Mouse (Mus musculus) forebrain, embryonic 15.5 days (tissue): ENCODE measurements at regions not wholly inside any gene's neighbourhood (a gene's known extent, or its start where the extent isn't known, plus 50 kb on each side); places are given as distances from the start of the nearest gene placed in this dataset.

Experiments
- ATAC-seq: fragments of 200-750 bp; cut with Nextera tagmentation; replicated peaks from 2 replicates; pipeline ENCODE4 v1.8.0; 2017; ENCODE audit warnings: mild to moderate bottlenecking, moderate TSS enrichment, moderate library complexity
- H3K27ac ChIP-seq: fragments of 300-500 bp; sonication (generic); replicated peaks from 2 replicates; pipeline ENCODE4 v1.5.1; 2015; ENCODE audit warnings: mild to moderate bottlenecking, inconsistent platforms
- H3K27me3 ChIP-seq: fragments of 300-500 bp; sonication (generic); 2 replicates; pipeline ENCODE4 v1.6.1; 2015; ENCODE audit warnings: inconsistent platforms
- H3K36me3 ChIP-seq: fragments of 300-500 bp; sonication (generic); 2 replicates; pipeline ENCODE4 v1.6.1; 2015; ENCODE audit warnings: mild to moderate bottlenecking, inconsistent platforms
- H3K4me1 ChIP-seq: fragments of 300-500 bp; sonication (generic); 2 replicates; pipeline ENCODE4 v1.6.1; 2015; ENCODE audit warnings: inconsistent platforms
- H3K4me2 ChIP-seq: fragments of 300-500 bp; sonication (generic); replicated peaks from 2 replicates; pipeline ENCODE4 v1.6.1; 2015; ENCODE audit warnings: mild to moderate bottlenecking, inconsistent platforms
- H3K4me3 ChIP-seq: fragments of 300-500 bp; sonication (generic); 2 replicates; pipeline ENCODE4 v1.5.1; 2015; ENCODE audit warnings: mild to moderate bottlenecking, inconsistent platforms
- H3K9ac ChIP-seq: fragments of 300-500 bp; sonication (generic); replicated peaks from 2 replicates; pipeline ENCODE4 v1.6.1; 2015; ENCODE audit warnings: mild to moderate bottlenecking, inconsistent platforms
- H3K9me3 ChIP-seq: fragments of 300-500 bp; sonication (generic); 2 replicates; pipeline ENCODE4 v1.6.1; 2016; ENCODE audit warnings: inconsistent platforms
- WGBS: fragments of 180-500 bp; shearing (Covaris S2); methylation state at CpG from one replicate; pipeline ENCODE4 v1.1.7; 2015; ENCODE audit warnings: mixed read lengths; 5-methylcytosine and 5-hydroxymethylcytosine counted together

DNA sequence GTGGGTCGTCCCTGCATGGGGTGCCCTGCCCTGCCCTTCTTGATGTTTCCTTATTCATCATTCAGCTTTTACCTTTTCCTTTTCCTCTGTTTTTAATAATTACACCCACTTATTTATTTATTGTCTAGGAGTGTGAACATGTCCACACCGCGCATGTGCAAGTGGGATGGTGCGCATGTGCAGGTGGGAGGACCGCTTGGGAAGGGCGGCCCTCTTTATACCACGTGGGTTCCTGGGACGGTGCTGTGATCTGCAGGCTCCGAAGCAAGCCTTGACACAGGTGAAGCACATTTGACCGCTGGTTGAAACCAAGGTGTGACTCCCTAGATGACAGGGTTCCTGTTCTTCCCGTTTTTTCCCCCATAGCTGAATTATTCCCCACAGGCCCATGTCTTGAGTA lies 60.0 kb downstream of the Syf2 start:
- Histone ChIP-seq H3K9me3 (no peaks in the 10 kb centered on the region), H3K9ac (no peak overlapping the region), H3K4me3 (no peak overlapping the region), H3K27ac (no peak overlapping the region), H3K4me2 (no peak overlapping the region), H3K36me3 (no peaks in the 10 kb centered on the region), H3K4me1 (no peaks in the 10 kb centered on the region), H3K27me3 (no peaks in the 10 kb centered on the region)
- ATAC-seq: no peak
- 90% methylated on average over 11 of the region's 11 CpGs for WGBS

DNA sequence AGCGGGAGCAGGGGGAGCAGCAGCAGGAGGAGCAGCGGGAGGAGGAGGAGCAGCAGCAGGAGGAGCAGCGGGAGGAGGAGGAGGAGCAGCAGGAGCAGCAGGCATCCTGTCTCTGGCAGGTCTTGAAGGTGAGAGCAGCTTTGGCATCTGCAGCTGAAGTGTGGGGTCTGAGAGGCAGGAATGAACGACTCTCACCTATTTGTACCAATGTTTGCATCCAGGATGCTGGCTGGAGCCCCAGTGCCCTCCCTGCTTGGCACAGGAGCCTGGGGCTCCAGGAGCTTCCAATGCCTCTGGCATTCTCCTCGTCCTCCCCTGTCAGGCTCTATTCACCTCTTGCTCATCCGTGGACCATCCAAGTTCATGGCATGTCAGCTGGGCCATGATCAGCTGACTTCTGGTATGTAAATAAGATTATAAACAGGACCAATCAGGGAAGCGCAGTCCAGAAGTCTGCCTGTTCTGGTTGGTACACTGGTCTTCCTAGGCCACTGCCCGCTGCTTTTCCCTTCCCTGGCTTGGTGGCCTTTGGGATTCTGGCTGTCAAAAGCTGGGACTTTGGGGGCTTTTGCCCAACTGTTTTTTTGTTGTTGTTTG lies 62.9 kb downstream of the Syf2 start:
- no peak overlapping the region for H3K27ac ChIP-seq
- no peaks in the 10 kb centered on the region for H3K9me3 ChIP-seq
- no peak for ATAC-seq
- no peak overlapping the region for H3K4me2 ChIP-seq
- 65% methylated on average over 8 of the region's 8 CpGs for WGBS
- no peaks in the 10 kb centered on the region for H3K27me3 ChIP-seq
- H3K4me1 ChIP-seq: peaks cover 2% of the 10 kb centered on the region
- no peak overlapping the region for H3K4me3 ChIP-seq
- no peaks in the 10 kb centered on the region for H3K36me3 ChIP-seq
- no peak overlapping the region for H3K9ac ChIP-seq

DNA sequence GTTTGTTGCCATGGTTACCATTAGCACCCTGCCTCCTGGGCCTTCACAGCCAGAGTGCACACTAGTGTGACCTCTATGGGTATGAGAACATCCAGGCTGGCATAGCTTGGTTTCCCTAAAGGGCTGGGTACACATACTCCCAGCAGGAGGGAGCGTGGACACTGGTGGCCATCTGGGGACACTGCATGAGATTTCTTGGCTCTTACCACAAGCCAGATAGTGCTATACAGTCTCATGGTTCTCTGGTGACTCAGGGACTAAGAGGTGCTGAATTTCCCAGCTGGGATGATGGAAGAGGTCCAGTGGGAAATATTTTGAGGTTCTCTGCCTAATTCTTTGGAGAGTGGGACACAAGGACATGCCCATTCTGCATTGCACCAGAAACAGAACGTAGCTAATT lies 63.5 kb downstream of the Syf2 start:
- Histone ChIP-seq H3K4me3 (no peak overlapping the region), H3K4me2 (no peak overlapping the region), H3K27ac (no peak overlapping the region; the same call in 1 of the 2 replicates), H3K4me1 (peaks cover 8% of the 10 kb centered on the region), H3K9me3 (no peaks in the 10 kb centered on the region), H3K36me3 (no peaks in the 10 kb centered on the region), H3K9ac (no peak overlapping the region), H3K27me3 (no peaks in the 10 kb centered on the region)
- no peak for ATAC-seq
- WGBS: 79% methylated on average over 2 of the region's 2 CpGs

DNA sequence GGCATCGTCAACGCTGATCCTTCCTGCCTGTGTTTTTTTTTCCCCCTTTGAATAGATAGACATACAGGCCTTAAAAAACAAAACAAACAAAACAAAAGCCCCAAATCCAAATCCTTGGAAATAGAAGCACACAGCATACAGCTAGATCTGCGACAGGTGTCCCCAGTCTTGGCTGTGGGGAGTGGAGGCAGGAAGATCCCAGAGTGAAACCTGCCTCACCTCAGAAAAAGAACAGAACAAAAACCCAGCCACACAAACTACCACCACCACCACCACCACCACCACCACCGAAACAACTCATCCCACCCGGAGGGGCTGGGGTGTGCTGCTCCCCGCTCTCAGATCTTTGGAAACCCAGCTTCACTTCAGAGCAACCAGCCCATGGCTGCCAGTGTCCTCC lies 64.0 kb downstream of the Syf2 start:
- H3K27ac ChIP-seq: no peak overlapping the region; the same call in 1 of the 2 replicates
- 88% methylated on average over 6 of the region's 6 CpGs for WGBS
- no peak for ATAC-seq

DNA sequence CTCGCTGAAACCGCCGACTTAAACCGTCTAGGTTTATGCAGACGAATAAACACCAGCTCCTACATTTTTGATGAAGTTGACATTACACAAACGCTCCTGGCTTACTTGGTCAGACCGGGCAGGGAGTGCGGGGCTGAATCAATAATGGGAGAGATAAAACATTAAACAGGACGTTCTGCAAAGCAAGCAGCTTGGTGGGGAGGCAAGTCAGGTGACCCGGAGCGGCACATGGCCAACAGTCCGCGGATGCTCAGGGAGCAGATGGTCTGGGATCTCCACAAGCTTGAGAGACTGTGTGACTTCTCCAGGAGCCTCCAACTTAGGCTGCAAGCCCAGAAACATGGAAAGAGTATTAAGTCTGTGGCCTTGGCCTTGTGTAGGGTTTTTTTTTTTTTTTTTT lies 64.4 kb downstream of the Syf2 start:
- H3K9ac ChIP-seq: no peak overlapping the region
- 71% methylated on average over 13 of the region's 13 CpGs for WGBS
- no peaks in the 10 kb centered on the region for H3K27me3 ChIP-seq
- no peaks in the 10 kb centered on the region for H3K36me3 ChIP-seq
- no peak overlapping the region for H3K4me2 ChIP-seq
- H3K27ac ChIP-seq: no peak overlapping the region
- no peaks in the 10 kb centered on the region for H3K9me3 ChIP-seq
- H3K4me3 ChIP-seq: no peak overlapping the region
- peaks cover 12% of the 10 kb centered on the region for H3K4me1 ChIP-seq
- no peak for ATAC-seq

More for the DNA sequence above, 64.0 kb downstream of the Syf2 start:
- peaks cover 12% of the 10 kb centered on the region for H3K4me1 ChIP-seq
- no peaks in the 10 kb centered on the region for H3K27me3 ChIP-seq
- H3K36me3 ChIP-seq: no peaks in the 10 kb centered on the region
- no peak overlapping the region for H3K4me2 ChIP-seq
- no peak overlapping the region for H3K9ac ChIP-seq
- no peak overlapping the region for H3K4me3 ChIP-seq
- H3K9me3 ChIP-seq: no peaks in the 10 kb centered on the region

DNA sequence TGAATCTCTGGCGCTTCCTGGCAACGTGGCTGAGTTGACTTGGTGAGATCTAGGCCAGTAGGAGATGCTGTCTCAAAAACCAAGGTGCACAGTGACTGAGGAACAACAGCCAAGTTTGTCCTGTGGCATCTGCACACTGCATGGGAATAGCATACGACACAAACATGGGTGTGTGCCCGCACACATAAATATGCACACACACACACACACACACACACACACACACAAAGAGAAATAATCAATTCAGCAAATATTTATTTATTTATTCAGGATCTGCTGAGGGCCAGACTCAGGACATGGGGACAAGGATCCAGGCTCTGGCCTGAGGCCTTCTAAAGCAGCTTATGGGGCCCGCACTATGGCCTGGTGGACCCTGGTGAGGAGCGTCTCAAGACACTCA lies 65.4 kb downstream of the Syf2 start:
- Histone ChIP-seq H3K9me3 (no peaks in the 10 kb centered on the region), H3K4me3 (no peak overlapping the region), H3K4me1 (peaks cover 12% of the 10 kb centered on the region), H3K27me3 (no peaks in the 10 kb centered on the region), H3K9ac (no peak overlapping the region), H3K4me2 (no peak overlapping the region), H3K27ac (no peak overlapping the region), H3K36me3 (no peaks in the 10 kb centered on the region)
- 92% methylated on average over 6 of the region's 6 CpGs for WGBS
- no peak for ATAC-seq

DNA sequence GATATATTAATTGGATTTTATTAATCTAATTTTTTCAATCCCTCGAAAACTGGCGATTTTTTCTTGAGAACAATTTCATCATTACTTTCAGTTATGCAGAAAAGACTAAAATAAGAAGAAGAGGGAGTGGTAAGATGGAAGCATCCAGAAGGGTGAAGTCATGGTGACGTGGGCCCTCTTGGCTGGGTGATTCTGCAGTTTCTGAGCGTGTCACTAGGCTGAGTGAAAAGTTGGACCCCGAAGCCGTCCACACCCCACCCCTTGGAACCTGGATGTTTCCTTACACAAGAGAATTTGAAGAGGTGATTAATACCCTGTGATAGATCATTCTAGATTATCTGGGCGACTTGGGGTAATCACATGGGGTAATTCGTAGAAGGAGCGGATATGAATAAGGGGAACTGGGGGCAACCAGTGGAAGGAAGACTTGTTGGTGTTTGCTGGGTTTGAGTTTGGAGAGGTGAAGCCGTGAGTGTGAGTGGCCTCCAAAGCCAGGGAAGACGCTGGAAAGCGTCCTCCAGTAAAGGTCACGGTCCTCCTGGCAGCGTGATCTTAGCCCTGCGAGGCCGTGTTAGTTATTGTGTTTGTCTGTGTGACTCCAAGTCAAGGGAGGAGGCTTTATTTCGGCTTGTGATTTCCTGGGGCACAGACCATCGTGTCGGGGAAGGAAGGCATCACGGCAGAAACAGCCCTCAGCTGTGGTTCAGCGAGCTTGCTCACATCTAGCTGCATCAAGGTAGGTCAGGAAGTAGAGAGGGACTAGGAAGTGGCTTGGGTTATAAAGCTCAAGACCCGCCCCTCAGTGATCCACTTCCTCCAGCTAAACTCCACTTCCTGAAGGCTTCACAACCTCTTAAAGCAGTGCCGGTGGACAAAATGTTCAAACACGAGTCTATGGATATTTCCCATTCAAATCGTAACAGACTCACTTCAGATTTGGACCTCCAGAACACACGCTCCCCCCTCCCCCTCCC lies 67.0 kb downstream of the Syf2 start:
- WGBS: 91% methylated on average over 26 of the region's 26 CpGs
- Histone ChIP-seq H3K27me3 (no peaks in the 10 kb centered on the region), H3K9ac (no peak overlapping the region), H3K9me3 (no peaks in the 10 kb centered on the region), H3K4me2 (no peak overlapping the region), H3K36me3 (no peaks in the 10 kb centered on the region), H3K4me1 (peaks cover 19% of the 10 kb centered on the region), H3K4me3 (no peak overlapping the region), H3K27ac (no peak overlapping the region)
- ATAC-seq: no peak

DNA sequence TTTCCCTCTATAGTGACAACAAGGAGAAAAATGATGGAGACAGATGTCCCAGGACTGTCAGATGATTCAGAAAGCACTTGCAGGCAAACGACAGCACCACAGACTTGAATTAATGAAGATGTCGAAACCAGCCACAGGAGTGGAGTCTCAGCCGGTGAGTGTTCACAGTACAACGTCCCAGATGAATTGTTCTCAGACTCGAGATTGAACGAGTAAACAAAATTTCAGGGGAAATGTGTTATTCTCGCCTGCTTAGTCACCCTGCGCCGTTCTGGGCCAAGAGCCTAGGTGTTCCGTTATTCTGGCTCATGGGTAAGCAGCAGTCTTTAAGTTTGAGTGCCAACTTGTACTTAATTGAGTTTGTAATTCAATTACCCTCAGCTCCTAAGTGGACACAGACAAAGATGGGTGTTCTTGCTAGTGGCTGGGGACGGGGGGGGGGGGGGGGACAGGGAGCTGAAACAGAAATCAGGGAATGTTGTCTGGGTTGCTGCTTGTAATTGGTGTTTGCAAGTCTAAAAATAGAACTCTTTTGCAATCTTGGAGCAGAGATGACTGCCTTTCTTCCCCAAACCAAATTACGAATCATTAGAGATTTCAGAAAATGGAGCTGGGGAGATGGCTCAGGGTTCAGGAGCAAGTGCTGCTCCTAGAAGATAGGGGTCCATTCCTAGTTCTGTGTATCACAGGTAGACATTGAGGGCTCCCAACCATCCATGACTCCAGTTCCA lies 68.4 kb downstream of the Syf2 start:
- Histone ChIP-seq H3K4me2 (no peak overlapping the region), H3K27me3 (no peaks in the 10 kb centered on the region), H3K9me3 (no peaks in the 10 kb centered on the region), H3K4me1 (peaks cover 20% of the 10 kb centered on the region), H3K27ac (peak overlapping the region; percentile 37; the same call in 1 of the 2 replicates), H3K4me3 (no peak overlapping the region), H3K36me3 (no peaks in the 10 kb centered on the region), H3K9ac (no peak overlapping the region)
- ATAC-seq: no peak
- WGBS: 23% methylated on average over 12 of the region's 12 CpGs

DNA sequence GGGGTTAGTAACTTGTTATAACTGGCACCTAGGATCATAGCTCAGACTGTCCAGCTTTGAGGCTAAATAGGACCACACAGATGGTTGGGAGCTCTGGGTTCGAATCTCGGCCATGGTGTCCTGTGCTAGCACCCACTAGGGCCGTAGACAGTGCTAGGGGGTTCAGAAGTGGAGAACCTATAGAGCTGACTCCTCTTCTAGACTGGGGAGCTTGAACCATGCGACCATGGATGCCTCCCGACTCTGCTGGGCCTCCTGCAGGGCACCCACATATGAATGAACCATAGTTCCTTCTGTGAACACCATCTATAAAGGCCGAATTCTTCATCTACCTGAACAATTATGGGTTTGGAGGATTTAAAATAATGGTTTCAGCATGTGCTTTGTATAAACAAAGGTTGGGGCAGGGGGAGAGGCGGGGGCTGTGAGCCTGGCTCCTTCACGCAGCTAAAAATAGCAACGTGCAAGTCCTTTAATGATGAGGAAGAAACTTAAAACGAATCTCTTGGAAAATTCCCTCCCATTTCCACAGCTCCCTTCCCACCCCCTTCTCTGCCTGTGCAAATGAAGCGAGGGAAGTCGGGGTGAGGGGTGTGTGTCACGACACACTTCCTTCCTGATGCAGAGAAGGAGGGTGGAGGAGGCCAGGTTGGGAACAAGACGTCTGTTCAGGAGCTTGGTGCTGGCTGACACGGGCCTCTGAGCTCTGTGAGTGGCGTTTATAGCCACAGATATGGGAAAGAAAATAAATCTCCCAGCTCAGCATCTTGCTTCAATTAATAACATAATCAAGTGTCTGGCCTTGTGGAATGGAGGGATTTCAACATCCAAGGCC lies 71.6 kb downstream of the Syf2 start:
- WGBS: 60% methylated on average over 16 of the region's 16 CpGs

DNA sequence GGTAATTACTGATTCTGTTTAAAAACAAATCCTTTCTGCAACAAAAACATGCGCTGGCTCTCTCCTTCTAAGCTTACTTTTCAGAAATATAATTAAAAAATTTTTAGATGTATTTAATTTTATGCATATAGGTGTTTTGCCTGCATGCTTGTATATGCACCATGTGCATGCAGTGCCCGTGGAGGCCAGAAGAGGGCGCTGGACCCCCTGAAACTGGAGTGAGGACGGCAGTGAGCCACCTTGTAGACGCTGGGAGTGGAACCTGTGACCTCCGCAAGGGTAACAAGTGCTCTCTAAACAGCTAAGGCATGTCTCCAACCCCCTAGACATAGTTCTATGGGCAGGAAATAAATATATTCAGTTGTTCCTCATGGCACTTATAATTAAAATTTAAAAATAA lies 80.7 kb downstream of the Syf2 start:
- Histone ChIP-seq H3K9ac (no peak overlapping the region), H3K4me1 (no peaks in the 10 kb centered on the region), H3K4me2 (no peak overlapping the region), H3K4me3 (no peak overlapping the region), H3K27me3 (no peaks in the 10 kb centered on the region), H3K36me3 (no peaks in the 10 kb centered on the region), H3K9me3 (no peaks in the 10 kb centered on the region), H3K27ac (no peak overlapping the region)
- 79% methylated on average over 6 of the region's 6 CpGs for WGBS
- ATAC-seq: no peak

More for the DNA sequence above, 71.6 kb downstream of the Syf2 start:
- Histone ChIP-seq H3K9me3 (no peaks in the 10 kb centered on the region), H3K27me3 (no peaks in the 10 kb centered on the region), H3K4me1 (peaks cover 20% of the 10 kb centered on the region), H3K27ac (no peak overlapping the region), H3K9ac (no peak overlapping the region), H3K4me3 (no peak overlapping the region), H3K36me3 (no peaks in the 10 kb centered on the region), H3K4me2 (no peak overlapping the region)
- ATAC-seq: no peak

DNA sequence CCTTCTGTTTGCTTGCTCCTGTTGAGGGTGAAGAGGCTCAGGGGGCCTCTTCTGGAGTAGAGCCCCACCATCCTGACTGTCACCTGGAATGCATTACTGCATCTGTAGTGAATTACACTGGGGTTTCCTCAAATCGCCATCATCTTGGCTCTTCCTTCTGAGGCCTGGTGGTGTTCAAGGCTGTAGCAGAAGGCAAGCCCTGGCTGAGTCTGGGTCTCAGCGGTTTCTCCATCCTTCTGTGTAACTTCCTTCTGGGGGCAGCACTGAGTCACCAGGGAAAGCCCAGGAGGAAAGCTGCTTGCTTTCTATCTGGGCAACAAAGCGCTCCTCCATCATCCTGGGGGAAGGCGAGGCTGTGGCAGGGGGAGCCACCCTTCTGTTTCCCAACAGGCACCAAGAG lies 82.2 kb downstream of the Syf2 start:
- no peaks in the 10 kb centered on the region for H3K4me1 ChIP-seq
- no peaks in the 10 kb centered on the region for H3K9me3 ChIP-seq
- WGBS: 68% methylated on average over 4 of the region's 4 CpGs
- no peak overlapping the region for H3K9ac ChIP-seq
- H3K36me3 ChIP-seq: no peaks in the 10 kb centered on the region
- no peaks in the 10 kb centered on the region for H3K27me3 ChIP-seq
- no peak overlapping the region for H3K4me2 ChIP-seq
- no peak overlapping the region for H3K27ac ChIP-seq
- H3K4me3 ChIP-seq: no peak overlapping the region
- no peak for ATAC-seq
